Mouse (Mus musculus) left cerebral cortex, postnatal 25 days (tissue): Measurements from ENCODE around the gene Nmrk1. TPM values are rescaled to one million over a fixed set of nuclear protein-coding genes. Genes with fewer than 3 reads are reported as not detected.
"Not testable (repeated sequence)": the region's sequence is repeated elsewhere in the genome, so short reads cannot be mapped to it uniquely, and the experiment has no call there.

ENCODE experiments used
- DNase-seq, 2 experiments: peaks; one replicate each; pipeline ENCODE4 v3.0.0; 2022; ENCODE audit warnings: low spot score in 2 of 2, mixed read lengths in 1 of 2
- intact Hi-C: fragments of 180-260 bp; cut with DNase I; formaldehyde crosslinking; loops from one replicate; pipeline ENCODE4 v1.15.1; 2025
- total RNA-seq, 2 experiments: library from RNA; stranded (reverse); gene quantifications; 2 replicates each; pipeline ENCODE4 v1.2.3; 2021

Gene Nmrk1
- total RNA-seq = 1 to 10 TPM; 3.6 TPM

GRCm38 (mm10) chr19:18631644-18632219 is at the start of gene Nmrk1, which contains the start of gene Ostf1:
Gene Nmrk1, plus strand, starts transcription at chr19:18631950.
Gene Ostf1, minus strand, starts transcription at chr19:18631823.
- intact Hi-C loops = loop anchor here (2.0 kb wide), 2 partner anchors 39 to 81 kb away; partner anchors contain the start of genes Carnmt1 and D030056L22Rik

GRCm38 (mm10) chr19:18582226-18582625 is 49.5 kb upstream of the Nmrk1 start:
- intact Hi-C loops = no loop called here
- DNase-seq = no peak

More at GRCm38 (mm10) chr19:18631644-18632219, at the start of gene Nmrk1, which contains the start of gene Ostf1:
- DNase-seq = peak; percentile 91 to 94

DNA sequence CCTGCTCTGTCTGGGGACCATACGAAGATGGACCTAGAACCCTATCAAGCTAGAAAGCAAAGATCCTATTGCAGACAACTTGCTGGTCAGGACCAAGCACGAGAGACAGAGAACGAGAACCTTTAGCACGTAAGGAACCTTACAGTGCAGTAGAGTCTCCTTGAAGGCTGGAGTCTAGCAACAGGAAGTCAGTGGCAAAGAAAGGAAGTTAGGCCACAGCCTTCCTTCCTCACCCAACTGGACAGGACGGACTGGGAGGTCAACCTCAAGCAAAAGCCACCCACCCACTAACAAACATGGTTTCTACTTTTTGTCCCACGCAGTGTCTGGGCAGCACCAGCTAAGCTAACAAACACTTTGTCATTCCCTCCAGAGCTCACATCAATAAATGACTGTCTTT is 48.9 kb upstream of the Nmrk1 start:
- intact Hi-C loops = no loop called here
- no peak for DNase-seq

GRCm38 (mm10) chr19:18583706-18584105 is 48.0 kb upstream of the Nmrk1 start:
- intact Hi-C loops = no loop called here
- DNase-seq = no peak

GRCm38 (mm10) chr19:18584621-18585020 is 47.1 kb upstream of the Nmrk1 start:
- no peak for DNase-seq
- intact Hi-C loops = no loop called here

GRCm38 (mm10) chr19:18587118-18587517 is 44.6 kb upstream of the Nmrk1 start:
- no peak for DNase-seq
- intact Hi-C loops = no loop called here

GRCm38 (mm10) chr19:18588243-18588642 is 43.5 kb upstream of the Nmrk1 start:
- DNase-seq = no peak
- intact Hi-C loops = no loop called here

GRCm38 (mm10) chr19:18588801-18589200 is 42.9 kb upstream of the Nmrk1 start:
- DNase-seq, intact Hi-C loops: not testable (repeated sequence)

GRCm38 (mm10) chr19:18589276-18589675 is 42.5 kb upstream of the Nmrk1 start:
- intact Hi-C loops = no loop called here
- DNase-seq = no peak

DNA sequence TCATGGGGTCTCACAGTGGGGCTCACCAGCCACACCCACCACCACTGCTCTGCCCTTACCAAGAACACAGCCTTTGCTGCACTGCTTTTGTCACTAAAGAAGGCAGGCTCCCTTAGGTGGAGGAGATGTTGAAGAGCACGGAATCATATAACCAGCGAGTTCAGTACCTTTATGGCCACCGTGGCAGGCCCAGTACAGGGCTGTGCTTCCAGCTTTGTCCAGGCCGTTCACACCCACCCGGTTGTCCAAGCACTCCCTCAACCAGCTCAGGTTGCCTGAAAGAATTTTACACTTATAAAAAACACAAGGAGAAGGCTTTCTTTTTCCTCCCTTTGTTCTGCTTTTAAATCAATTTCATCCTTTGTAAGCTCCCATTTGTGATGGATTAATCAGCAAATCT is 41.5 kb upstream of the Nmrk1 start:
- no peak for DNase-seq
- intact Hi-C loops = no loop called here

- peak in 1 of 2 experiments; percentile 8 for DNase-seq
Measured at GRCm38 (mm10) chr19:18590942-18591354, 40.8 kb upstream of the Nmrk1 start.

DNA sequence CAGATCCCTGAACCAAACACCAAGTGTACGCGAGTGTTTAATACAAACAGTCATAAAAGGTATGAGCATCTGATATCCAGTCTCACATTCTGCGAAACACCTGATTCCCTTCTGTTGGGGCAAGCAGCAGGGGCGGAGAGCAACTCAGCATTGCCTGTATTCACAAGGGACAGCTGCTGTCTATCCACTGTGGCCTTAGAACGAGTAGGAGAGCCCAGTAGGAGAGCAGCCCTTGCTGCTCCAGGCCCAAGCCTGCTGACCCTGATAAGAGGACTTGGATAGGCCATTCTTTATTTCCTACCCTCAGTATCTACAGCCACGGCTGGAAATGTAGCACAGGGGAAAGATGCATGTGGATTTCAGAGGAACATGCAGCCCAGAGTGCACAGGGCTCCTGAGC is 38.8 kb upstream of the Nmrk1 start:
- no peak for DNase-seq
- intact Hi-C loops = no loop called here

More at GRCm38 (mm10) chr19:18590942-18591354, 40.8 kb upstream of the Nmrk1 start:
- intact Hi-C loops = no loop called here

GRCm38 (mm10) chr19:18593722-18594121 is 38.0 kb upstream of the Nmrk1 start:
- intact Hi-C loops = no loop called here
- peak in 1 of 2 experiments; percentile 6 for DNase-seq

DNA sequence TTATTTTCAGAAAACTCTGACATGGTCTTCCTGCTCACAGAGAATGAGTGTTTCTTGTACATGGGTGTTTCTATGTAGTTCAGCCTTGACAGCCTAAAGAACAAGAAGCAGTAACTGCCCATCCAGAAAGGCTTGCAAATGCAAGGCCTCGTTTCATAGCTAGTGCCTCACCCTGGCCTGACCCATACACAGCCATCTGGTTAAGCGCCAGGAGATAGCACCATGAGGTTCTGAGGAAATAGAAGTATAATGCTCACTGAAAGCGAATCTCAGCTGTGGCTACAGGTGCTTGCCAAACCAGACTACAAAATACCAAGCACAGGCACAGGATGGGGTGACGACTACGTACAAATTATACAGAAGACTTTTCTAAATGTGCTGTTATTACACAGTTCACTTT is 34.9 kb upstream of the Nmrk1 start:
- no peak for DNase-seq
- intact Hi-C loops = no loop called here

- DNase-seq = peak in 1 of 2 experiments; percentile 9
- intact Hi-C loops = no loop called here
Measured at GRCm38 (mm10) chr19:18597772-18598171, 34.0 kb upstream of the Nmrk1 start.

DNA sequence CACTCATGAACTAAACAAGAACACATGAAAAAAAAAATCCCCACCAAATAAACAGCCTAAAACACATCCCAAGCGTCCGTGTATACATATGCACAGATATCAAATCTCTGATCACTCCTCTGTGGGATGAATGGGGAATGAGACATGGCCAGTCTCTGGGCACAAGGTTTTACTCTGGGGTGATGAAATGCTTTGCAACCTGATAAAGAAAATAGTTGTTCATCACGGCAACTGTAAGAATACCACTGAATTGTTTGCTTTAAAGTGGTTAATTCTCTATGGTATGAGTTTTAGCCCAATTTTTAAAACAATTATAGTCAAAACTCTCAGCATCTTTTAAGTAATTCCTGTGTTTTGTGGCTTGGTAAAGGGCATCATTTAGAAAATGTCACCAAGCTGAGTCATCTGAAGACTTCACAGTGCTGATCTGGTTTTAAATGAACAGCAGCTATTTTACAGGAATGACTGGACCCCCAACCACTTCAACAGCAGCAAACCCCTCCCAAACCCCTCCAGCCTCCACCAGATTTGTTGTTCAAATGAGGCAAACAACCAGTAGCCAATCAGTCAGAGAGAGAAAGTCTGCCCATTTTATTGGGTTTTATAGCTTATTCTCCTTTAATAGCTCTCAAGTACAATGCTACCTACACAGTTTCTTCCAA is 33.4 kb upstream of the Nmrk1 start:
- intact Hi-C loops = no loop called here
- no peak for DNase-seq

GRCm38 (mm10) chr19:18599051-18599450 is 32.7 kb upstream of the Nmrk1 start:
- intact Hi-C loops = no loop called here
- DNase-seq = no peak

- intact Hi-C loops = no loop called here
- DNase-seq = no peak
Measured at GRCm38 (mm10) chr19:18599650-18600049, 32.1 kb upstream of the Nmrk1 start.

DNA sequence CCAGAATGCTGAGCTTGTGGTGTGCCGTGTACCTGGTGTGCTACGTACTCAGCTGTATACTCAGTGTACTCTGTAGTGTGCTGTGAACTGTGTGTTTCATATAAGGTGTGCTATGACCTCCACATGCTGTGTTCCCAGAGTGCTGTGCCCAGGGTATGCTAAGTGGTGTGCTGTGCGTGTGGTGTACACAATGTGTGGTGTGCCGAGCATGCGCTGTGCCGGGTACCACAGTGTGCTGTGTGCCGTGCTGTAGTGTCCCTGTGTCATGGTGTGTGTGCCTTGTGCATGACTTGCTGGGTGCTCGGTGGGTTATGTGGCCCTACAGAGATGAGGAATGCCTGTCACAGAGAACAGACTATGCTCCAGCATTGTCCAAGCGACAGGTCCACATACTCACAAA is 31.1 kb upstream of the Nmrk1 start:
- no peak for DNase-seq

GRCm38 (mm10) chr19:18603011-18603410 is 28.7 kb upstream of the Nmrk1 start:
- intact Hi-C loops = no loop called here

More for the DNA sequence above, 31.1 kb upstream of the Nmrk1 start:
- intact Hi-C loops = no loop called here

DNA sequence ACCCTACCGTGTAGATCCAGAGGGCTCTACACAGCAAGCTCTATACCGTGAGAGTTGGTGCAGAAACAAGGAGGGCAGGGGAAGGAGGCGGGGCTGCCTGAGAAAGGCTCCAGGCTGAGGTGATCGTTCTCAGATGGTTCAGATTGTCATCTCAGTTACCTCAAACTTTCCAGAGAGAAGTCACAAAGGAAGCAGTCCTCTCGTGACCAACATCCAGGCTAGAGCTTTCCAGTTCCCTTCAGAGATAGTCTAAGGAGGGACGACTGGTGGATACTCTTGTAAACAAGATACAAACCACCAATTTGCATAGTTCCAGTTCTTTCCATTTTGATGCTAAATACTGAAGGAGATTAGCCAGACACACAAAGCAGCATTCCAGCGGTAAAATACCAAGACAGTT is 23.8 kb upstream of the Nmrk1 start:
- DNase-seq = no peak
- intact Hi-C loops = no loop called here

More at GRCm38 (mm10) chr19:18603011-18603410, 28.7 kb upstream of the Nmrk1 start:
- DNase-seq = no peak
